Mouse (Mus musculus): Measurements from ENCODE around the gene Mbtd1. TPM values are rescaled to one million over a fixed set of nuclear protein-coding genes. Genes with fewer than 3 reads are reported as not detected.
A peak's percentile ranks its signal among the peaks of the same experiment; 100 is the strongest.

Mbtd1 gene
- polyA plus RNA-seq, 1 experiment from 2014 or later, result 11.1 TPM

GRCm38 (mm10) chr11:93955256-93956150, 69.9 kb downstream of the Mbtd1 start:
- H3K27me3 ChIP-seq (replicated peaks; ENCODE audit: insufficient read depth, low read length), result no peaks in the 10 kb centered on the region
- peak overlapping the region; percentile 90 for H3K27ac ChIP-seq (ENCODE audit: low read length)
- no peak for TF ChIP-seq EP300 (IDR thresholded peaks at IDR 0.05)
- TF ChIP-seq CTCF (IDR thresholded peaks at IDR 0.05), result peak; percentile 60
- peak overlapping the region; percentile 87 for H3K4me2 ChIP-seq (replicated peaks; ENCODE audit: low read depth, low read length)
- H3K36me3 ChIP-seq (ENCODE audit: insufficient read depth, low read length), result no peaks in the 10 kb centered on the region; the same call in 1 of the 2 replicates
- ATAC-seq, result peak; percentile 99
- H3K9me3 ChIP-seq (ENCODE audit: low read length), result no peaks in the 10 kb centered on the region
- WGBS, result under 1% methylated on average over 65 of the region's 67 CpGs
- DNase-seq (ENCODE audit: low spot score), result peak; percentile 98
- peak overlapping the region; percentile 60 for H3K9ac ChIP-seq (replicated peaks; ENCODE audit: low read depth)
- H3K4me1 ChIP-seq (ENCODE audit: insufficient read depth, low read depth, low read length), result peaks cover 5% of the 10 kb centered on the region; the same call in 1 of the 2 replicates
- peak overlapping the region; percentile 64 for H3K4me3 ChIP-seq (ENCODE audit: low read depth, low read length)

GRCm38 (mm10) chr11:93956159-93956558, 70.5 kb downstream of the Mbtd1 start, which contains the start of gene Nme2:
Gene Nme2 (minus strand): TSS chr11:93956259.
- H3K4me3 ChIP-seq (ENCODE audit: low read depth, low read length), result peak within 1 kb of the TSS; percentile 64
- no peak for TF ChIP-seq CTCF (IDR thresholded peaks at IDR 0.05)
- TF ChIP-seq EP300 (IDR thresholded peaks at IDR 0.05), result no peak
- no peaks in the 10 kb centered on the region for H3K9me3 ChIP-seq (ENCODE audit: low read length)
- ATAC-seq, result peak; percentile 24
- no peak for DNase-seq (ENCODE audit: low spot score)
- peaks cover 5% of the 10 kb centered on the region; the same call in 1 of the 2 replicates for H3K4me1 ChIP-seq (ENCODE audit: insufficient read depth, low read depth, low read length)
- WGBS, result 5% methylated on average over 6 of the region's 6 CpGs
- H3K4me2 ChIP-seq (replicated peaks; ENCODE audit: low read depth, low read length), result peak within 1 kb of the TSS; percentile 87
- no peaks in the 10 kb centered on the region for H3K27me3 ChIP-seq (replicated peaks; ENCODE audit: insufficient read depth, low read length)
- peak within 1 kb of the TSS; percentile 60 for H3K9ac ChIP-seq (replicated peaks; ENCODE audit: low read depth)
- H3K36me3 ChIP-seq (ENCODE audit: insufficient read depth, low read length), result no peaks in the 10 kb centered on the region; the same call in 1 of the 2 replicates
- peak within 1 kb of the TSS; percentile 90 for H3K27ac ChIP-seq (ENCODE audit: low read length)

- 86% methylated on average over 2 of the region's 2 CpGs for WGBS
- Histone ChIP-seq H3K27me3 (replicated peaks; ENCODE audit: insufficient read depth, low read length) (no peaks in the 10 kb centered on the region), H3K27ac (ENCODE audit: low read length) (no peak overlapping the region), H3K4me1 (ENCODE audit: insufficient read depth, low read depth, low read length) (peaks cover 5% of the 10 kb centered on the region; the same call in 1 of the 2 replicates), H3K4me3 (ENCODE audit: low read depth, low read length) (no peak overlapping the region), H3K36me3 (ENCODE audit: insufficient read depth, low read length) (no peaks in the 10 kb centered on the region; the same call in 1 of the 2 replicates), H3K4me2 (replicated peaks; ENCODE audit: low read depth, low read length) (no peak overlapping the region), H3K9me3 (ENCODE audit: low read length) (no peaks in the 10 kb centered on the region), H3K9ac (replicated peaks; ENCODE audit: low read depth) (no peak overlapping the region)
- ATAC-seq, result no peak
- TF ChIP-seq CTCF (IDR thresholded peaks at IDR 0.05), result no peak
- no peak for TF ChIP-seq EP300 (IDR thresholded peaks at IDR 0.05)
- no peak for DNase-seq (ENCODE audit: low spot score)
Measured at GRCm38 (mm10) chr11:93957031-93957555, 71.4 kb downstream of the Mbtd1 start.

- TF ChIP-seq CTCF (IDR thresholded peaks at IDR 0.05) (no peak), EP300 (IDR thresholded peaks at IDR 0.05) (no peak)
- DNase-seq (ENCODE audit: low spot score) (no peak), ATAC-seq (no peak)
- Histone ChIP-seq H3K27ac (ENCODE audit: low read length) (no peak overlapping the region), H3K4me2 (replicated peaks; ENCODE audit: low read depth, low read length) (no peak overlapping the region), H3K9ac (replicated peaks; ENCODE audit: low read depth) (no peak overlapping the region), H3K4me3 (ENCODE audit: low read depth, low read length) (no peak overlapping the region), H3K9me3 (ENCODE audit: low read length) (no peaks in the 10 kb centered on the region), H3K27me3 (replicated peaks; ENCODE audit: insufficient read depth, low read length) (no peaks in the 10 kb centered on the region), H3K36me3 (ENCODE audit: insufficient read depth, low read length) (no peaks in the 10 kb centered on the region; the same call in 1 of the 2 replicates), H3K4me1 (ENCODE audit: insufficient read depth, low read depth, low read length) (peaks cover 5% of the 10 kb centered on the region; the same call in 1 of the 2 replicates)
- WGBS, result 78% methylated on average over 4 of the region's 4 CpGs
Measured at GRCm38 (mm10) chr11:93957746-93958145, 72.1 kb downstream of the Mbtd1 start.

- TF ChIP-seq EP300 (IDR thresholded peaks at IDR 0.05), result no peak
- TF ChIP-seq CTCF (IDR thresholded peaks at IDR 0.05), result no peak
- H3K4me2 ChIP-seq (replicated peaks; ENCODE audit: low read depth, low read length), result no peak overlapping the region
- ATAC-seq (no peak), DNase-seq (ENCODE audit: low spot score) (no peak)
- no peak overlapping the region for H3K9ac ChIP-seq (replicated peaks; ENCODE audit: low read depth)
- H3K4me1 ChIP-seq (ENCODE audit: insufficient read depth, low read depth, low read length), result peaks cover 2% of the 10 kb centered on the region; the same call in 1 of the 2 replicates
- no peaks in the 10 kb centered on the region; the same call in 1 of the 2 replicates for H3K36me3 ChIP-seq (ENCODE audit: insufficient read depth, low read length)
- no peak overlapping the region for H3K27ac ChIP-seq (ENCODE audit: low read length)
- H3K27me3 ChIP-seq (replicated peaks; ENCODE audit: insufficient read depth, low read length), result no peaks in the 10 kb centered on the region
- no peaks in the 10 kb centered on the region for H3K9me3 ChIP-seq (ENCODE audit: low read length)
- no peak overlapping the region for H3K4me3 ChIP-seq (ENCODE audit: low read depth, low read length)
- WGBS, result 84% methylated on average over 6 of the region's 6 CpGs
Measured at GRCm38 (mm10) chr11:93961482-93961881, 75.8 kb downstream of the Mbtd1 start.

GRCm38 (mm10) chr11:93963013-93963412, 77.4 kb downstream of the Mbtd1 start:
- H3K36me3 ChIP-seq (ENCODE audit: insufficient read depth, low read length), result no peaks in the 10 kb centered on the region; the same call in 1 of the 2 replicates
- DNase-seq (ENCODE audit: low spot score), result peak; percentile 58
- H3K4me2 ChIP-seq (replicated peaks; ENCODE audit: low read depth, low read length), result no peak overlapping the region
- H3K4me3 ChIP-seq (ENCODE audit: low read depth, low read length), result no peak overlapping the region
- no peak overlapping the region for H3K9ac ChIP-seq (replicated peaks; ENCODE audit: low read depth)
- no peak overlapping the region for H3K27ac ChIP-seq (ENCODE audit: low read length)
- H3K4me1 ChIP-seq (ENCODE audit: insufficient read depth, low read depth, low read length), result no peaks in the 10 kb centered on the region
- peak; percentile 70 for ATAC-seq
- no peaks in the 10 kb centered on the region for H3K9me3 ChIP-seq (ENCODE audit: low read length)
- H3K27me3 ChIP-seq (replicated peaks; ENCODE audit: insufficient read depth, low read length), result no peaks in the 10 kb centered on the region
- TF ChIP-seq CTCF (IDR thresholded peaks at IDR 0.05) (no peak), EP300 (IDR thresholded peaks at IDR 0.05) (no peak)
- WGBS, result 79% methylated on average over 4 of the region's 4 CpGs
